Mouse (Mus musculus): ENCODE results near the gene Cacnb2. TPM values are rescaled to one million over a fixed set of nuclear protein-coding genes. Genes with fewer than 3 reads are reported as not detected.

Cacnb2 gene
- 0.28 TPM for polyA plus RNA-seq (2017; shearing (Covaris generic))

DNA sequence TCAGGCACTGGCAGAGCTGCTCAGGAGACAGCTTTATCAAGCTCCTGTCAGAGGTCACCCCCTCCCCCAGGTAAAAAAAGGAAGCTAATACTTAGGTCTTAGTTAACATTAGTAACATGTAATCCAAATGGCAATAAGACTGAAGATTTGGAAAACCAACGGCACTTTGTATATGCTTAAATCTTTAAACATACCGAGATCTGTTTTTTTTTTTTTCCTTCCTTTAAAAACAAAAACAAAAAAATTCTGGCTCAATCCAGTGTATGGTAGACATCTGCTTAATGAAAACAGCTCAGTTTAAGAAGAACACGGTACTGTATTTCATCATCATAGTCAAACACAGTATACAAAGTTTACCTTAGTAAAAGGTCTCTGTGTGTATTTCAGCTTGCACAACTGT is at the start of gene Cacnb2:
Gene Cacnb2 (plus strand): TSS at position 301 of the 400 bp plus-strand sequence.

Other genes with a start within 250 kb of the Cacnb2 start
- gene Slc39a12, start 214.8 kb upstream of the Cacnb2 start, polyA plus RNA-seq (2017; shearing (Covaris generic)) = not detected